Mouse (Mus musculus) limb, embryonic 13.5 days (tissue): ENCODE data around the gene Traf2. TPM values are rescaled to one million over a fixed set of nuclear protein-coding genes. Genes with fewer than 3 reads are reported as not detected.
A peak's percentile ranks its signal among the peaks of the same experiment; 100 is the strongest.
"Not testable (repeated sequence)": the region's sequence is repeated elsewhere in the genome, so short reads cannot be mapped to it uniquely, and the experiment has no call there.

Experiments
- ATAC-seq: fragments of 200-750 bp; cut with Nextera tagmentation; 2 replicates; pipeline ENCODE4 v1.8.0; 2017; ENCODE audit warnings: low read depth, moderate number of reproducible peaks, moderate TSS enrichment; ENCODE audit not compliant: low FRiP score
- H3K27ac ChIP-seq: fragments of 300-500 bp; sonication (generic); 2 replicates; pipeline ENCODE4 v1.5.1; 2015; ENCODE audit warnings: inconsistent platforms, mild to moderate bottlenecking, moderate library complexity
- H3K27me3 ChIP-seq: fragments of 300-500 bp; sonication (generic); 2 replicates; pipeline ENCODE4 v1.6.1; 2015; ENCODE audit warnings: mild to moderate bottlenecking, inconsistent platforms
- H3K36me3 ChIP-seq: fragments of 300-500 bp; sonication (generic); 2 replicates; pipeline ENCODE4 v1.6.1; 2015; ENCODE audit warnings: inconsistent platforms, mild to moderate bottlenecking, moderate library complexity
- H3K4me1 ChIP-seq: fragments of 300-500 bp; sonication (generic); 2 replicates; pipeline ENCODE4 v1.6.1; 2015; ENCODE audit warnings: inconsistent platforms
- H3K4me2 ChIP-seq: fragments of 300-500 bp; sonication (generic); replicated peaks from 2 replicates; pipeline ENCODE4 v1.6.1; 2015; ENCODE audit warnings: inconsistent platforms, mild to moderate bottlenecking, moderate library complexity
- H3K4me3 ChIP-seq: fragments of 300-500 bp; sonication (generic); 2 replicates; pipeline ENCODE4 v1.5.1; 2015; ENCODE audit warnings: moderate library complexity, mild to moderate bottlenecking, inconsistent platforms
- H3K9ac ChIP-seq: fragments of 300-500 bp; sonication (generic); 2 replicates; pipeline ENCODE4 v1.6.1; 2015; ENCODE audit warnings: mild to moderate bottlenecking, inconsistent platforms
- H3K9me3 ChIP-seq: fragments of 300-500 bp; sonication (generic); 2 replicates; pipeline ENCODE4 v1.6.1; 2016; ENCODE audit warnings: inconsistent platforms
- WGBS: fragments of 180-500 bp; shearing (Covaris S2); methylation state at CpG from one replicate; pipeline ENCODE4 v1.1.7; 2015; 5-methylcytosine and 5-hydroxymethylcytosine counted together
- polyA plus RNA-seq: library from polyadenylated mRNA; unstranded; fragments of >200 nt; fragmentation: Nextera tagmentation; extraction: Ambion mirVana; gene quantifications from 2 replicates; pipeline ENCODE4 v1.2.1, GENCODE M21; 2015

Gene Traf2
- polyA plus RNA-seq, 1 experiment from 2014 or later: 40.6 TPM

DNA sequence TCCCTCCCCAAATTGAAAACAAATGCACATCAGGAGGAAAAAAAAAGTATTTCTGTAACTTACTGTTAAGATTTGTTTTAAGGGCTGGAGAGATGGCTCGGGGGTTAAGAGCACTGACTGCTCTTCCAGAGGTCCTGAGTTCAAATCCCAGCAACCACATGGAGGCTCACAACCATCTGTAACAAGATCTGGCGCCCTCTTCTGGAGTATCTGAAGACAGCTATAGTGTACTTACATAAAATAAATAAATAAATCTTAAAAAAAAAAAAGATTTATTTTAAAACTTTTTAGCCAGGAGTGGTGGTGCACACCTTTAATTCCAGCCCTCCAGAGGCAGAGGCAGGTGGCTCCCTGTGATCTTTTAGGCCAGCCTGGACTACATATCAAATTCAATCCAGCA, 8.7 kb upstream of the Traf2 start:
- H3K9ac ChIP-seq, H3K4me3 ChIP-seq, H3K4me2 ChIP-seq, ATAC-seq, H3K9me3 ChIP-seq, H3K36me3 ChIP-seq, H3K27me3 ChIP-seq, H3K27ac ChIP-seq: not testable (repeated sequence)
- 42% methylated on average over 2 of the region's 2 CpGs for WGBS
- H3K4me1 ChIP-seq: peaks cover 22% of the 10 kb centered on the region

DNA sequence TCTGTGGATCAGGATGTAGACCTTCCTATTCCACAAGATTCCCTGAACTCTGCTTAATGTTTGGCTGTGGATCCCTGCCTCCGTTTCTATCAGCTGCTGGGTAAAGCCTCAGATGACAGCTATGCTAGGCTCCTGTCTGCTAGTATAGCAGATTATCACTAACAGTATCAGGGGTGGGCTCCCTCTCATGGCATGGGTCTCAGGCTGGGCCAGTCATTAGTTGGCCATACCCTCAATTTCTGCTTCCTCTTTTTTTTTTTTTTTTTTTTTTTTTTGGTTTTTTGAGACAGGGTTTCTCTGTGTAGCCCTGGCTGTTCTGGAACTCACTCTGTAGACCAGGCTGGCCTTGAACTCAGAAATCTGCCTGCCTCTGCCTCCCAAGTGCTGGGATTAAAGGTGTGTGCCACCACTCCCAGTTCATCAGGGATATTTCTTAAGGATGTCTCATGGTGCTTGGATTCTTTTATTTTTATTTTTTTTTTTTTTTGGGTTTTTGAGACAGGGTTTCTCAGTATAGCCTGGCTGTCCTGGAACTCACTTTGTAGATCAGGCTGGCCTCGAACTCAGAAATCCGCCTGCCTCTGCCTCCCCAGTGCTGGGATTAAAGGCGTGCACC, 6.5 kb upstream of the Traf2 start:
- H3K4me3 ChIP-seq, H3K4me1 ChIP-seq, H3K27me3 ChIP-seq, H3K4me2 ChIP-seq, H3K9me3 ChIP-seq, H3K36me3 ChIP-seq, H3K9ac ChIP-seq, H3K27ac ChIP-seq, ATAC-seq: not testable (repeated sequence)
- WGBS: 82% methylated on average over 4 of the region's 4 CpGs

DNA sequence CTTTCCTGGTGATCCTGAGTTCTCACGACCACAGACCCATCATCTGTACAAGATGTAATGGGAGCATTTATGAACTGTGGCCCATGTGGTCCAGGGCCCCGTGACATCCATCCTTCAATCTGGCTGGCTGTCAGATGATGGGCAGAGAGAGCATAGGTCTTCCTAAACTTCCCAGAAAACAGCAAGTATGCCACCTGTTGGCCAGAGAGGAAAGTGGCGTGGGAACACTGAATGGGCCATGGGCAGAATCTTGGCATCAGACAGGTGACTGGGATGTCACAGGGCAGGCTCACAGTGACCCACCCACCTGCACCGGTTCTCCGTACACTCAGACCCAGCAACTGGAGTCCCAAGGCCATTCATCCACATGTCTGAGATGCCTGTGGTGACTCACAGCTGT, 4.4 kb upstream of the Traf2 start:
- H3K9ac ChIP-seq: no peak overlapping the region
- no peaks in the 10 kb centered on the region for H3K27me3 ChIP-seq
- H3K4me1 ChIP-seq: peaks cover 4% of the 10 kb centered on the region; the same call in 1 of the 2 replicates
- H3K4me2 ChIP-seq: no peak overlapping the region
- H3K9me3 ChIP-seq: no peaks in the 10 kb centered on the region
- no peaks in the 10 kb centered on the region for H3K36me3 ChIP-seq
- no peak for ATAC-seq
- H3K4me3 ChIP-seq: no peak overlapping the region
- H3K27ac ChIP-seq: no peak overlapping the region
- WGBS: 32% methylated on average over 5 of the region's 5 CpGs

DNA sequence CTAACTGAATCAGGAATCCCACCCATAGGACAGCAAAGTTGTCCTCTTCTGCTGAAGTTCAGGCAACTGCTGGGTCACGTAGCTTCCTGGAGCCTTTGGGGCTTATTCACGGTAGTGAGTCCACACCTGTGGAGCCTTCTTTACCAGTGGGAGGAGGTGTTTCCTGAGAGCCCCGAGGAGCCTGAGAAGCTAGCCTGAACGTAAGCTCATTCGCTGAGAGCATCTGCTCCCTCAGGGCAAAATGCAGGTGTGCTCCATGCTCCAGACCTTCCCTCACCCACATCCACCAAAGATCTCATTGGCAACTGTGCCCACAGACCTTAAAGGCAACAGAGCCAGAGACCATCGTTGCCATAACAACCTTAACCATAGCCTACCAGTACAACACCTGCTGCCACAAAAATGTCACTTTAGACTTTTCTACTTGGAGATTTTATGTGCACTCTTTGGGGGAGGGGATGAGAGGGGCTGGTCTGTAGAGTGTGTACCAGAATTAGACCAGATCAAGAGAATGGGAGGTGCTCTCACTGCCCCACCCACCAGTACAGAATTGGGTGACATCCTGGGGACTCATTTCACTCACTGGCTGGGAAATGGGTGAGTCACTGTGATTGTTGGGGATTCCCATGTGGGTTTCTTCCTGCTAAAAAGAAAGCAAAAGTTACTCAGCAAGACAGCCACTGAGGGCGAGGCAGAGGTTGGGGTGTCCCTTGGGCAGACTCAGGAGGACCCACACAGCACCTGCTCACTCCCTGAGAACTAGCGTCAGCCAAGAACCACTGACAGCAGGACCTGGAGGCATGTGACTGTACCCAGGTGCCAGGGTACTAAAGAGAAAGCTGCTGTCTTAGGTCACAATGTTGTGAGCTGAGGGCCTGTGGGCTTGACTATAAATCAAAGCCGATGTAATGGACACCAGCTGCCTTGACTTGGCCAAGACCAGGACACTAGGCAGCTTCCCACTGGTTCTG, 2.6 kb upstream of the Traf2 start:
- H3K9me3 ChIP-seq: no peaks in the 10 kb centered on the region
- H3K27ac ChIP-seq: no peak overlapping the region
- ATAC-seq: no peak
- 58% methylated on average over 9 of the region's 9 CpGs for WGBS
- H3K27me3 ChIP-seq: no peaks in the 10 kb centered on the region
- H3K4me2 ChIP-seq: no peak overlapping the region
- no peak overlapping the region for H3K4me3 ChIP-seq
- H3K9ac ChIP-seq: peak overlapping the region; percentile 25; the same call in 1 of the 2 replicates
- H3K4me1 ChIP-seq: peaks cover 17% of the 10 kb centered on the region
- no peaks in the 10 kb centered on the region for H3K36me3 ChIP-seq

DNA sequence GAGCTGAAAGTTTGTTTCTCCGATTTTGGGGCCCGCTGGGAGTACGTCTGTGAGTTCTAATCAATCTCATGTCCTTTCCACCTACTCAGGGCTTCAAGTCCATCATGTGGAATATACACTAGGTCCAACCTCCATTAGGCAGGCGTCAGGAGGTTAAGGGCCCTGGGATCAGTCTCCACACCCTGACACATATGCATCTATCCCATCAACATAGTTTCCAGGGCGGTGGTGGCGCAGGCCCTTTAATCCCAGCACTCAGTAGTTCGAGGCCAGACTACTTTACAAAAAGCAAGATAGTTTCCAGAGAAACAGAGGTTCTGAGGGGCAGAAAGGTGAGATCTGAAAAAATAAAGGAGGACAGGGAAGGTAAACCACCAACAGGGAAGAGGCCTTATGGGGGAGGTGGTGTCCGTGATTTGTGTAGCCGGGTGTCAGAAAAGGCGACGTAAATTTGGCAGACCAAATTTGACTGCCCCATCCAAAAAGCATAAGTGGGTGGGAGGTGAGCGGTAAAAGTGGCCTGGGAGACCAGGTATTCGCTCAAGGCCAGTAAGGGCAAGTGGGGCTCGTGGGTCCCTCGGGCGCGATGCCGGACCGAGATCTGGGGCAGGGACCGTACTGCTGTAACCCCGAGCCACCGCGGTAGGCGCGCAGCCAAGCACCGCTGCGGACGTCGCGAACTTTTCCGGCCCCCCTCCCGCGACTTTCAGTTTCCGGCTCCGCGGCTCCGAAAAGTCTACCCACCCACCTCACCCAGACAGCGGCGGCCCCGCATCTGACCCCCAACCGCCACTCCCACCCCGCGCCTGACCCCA, 537 bp downstream of the Traf2 start:
- Histone ChIP-seq H3K27me3 (no peaks in the 10 kb centered on the region), H3K4me1 (peaks cover 21% of the 10 kb centered on the region), H3K27ac (peak overlapping the region; percentile 65; the same call in 1 of the 2 replicates), H3K9ac (peak overlapping the region; percentile 89), H3K4me3 (peak overlapping the region; percentile 75), H3K36me3 (no peaks in the 10 kb centered on the region), H3K4me2 (peak overlapping the region; percentile 85), H3K9me3 (no peaks in the 10 kb centered on the region)
- ATAC-seq: peak; percentile 75
- WGBS: 8% methylated on average over 38 of the region's 43 CpGs

DNA sequence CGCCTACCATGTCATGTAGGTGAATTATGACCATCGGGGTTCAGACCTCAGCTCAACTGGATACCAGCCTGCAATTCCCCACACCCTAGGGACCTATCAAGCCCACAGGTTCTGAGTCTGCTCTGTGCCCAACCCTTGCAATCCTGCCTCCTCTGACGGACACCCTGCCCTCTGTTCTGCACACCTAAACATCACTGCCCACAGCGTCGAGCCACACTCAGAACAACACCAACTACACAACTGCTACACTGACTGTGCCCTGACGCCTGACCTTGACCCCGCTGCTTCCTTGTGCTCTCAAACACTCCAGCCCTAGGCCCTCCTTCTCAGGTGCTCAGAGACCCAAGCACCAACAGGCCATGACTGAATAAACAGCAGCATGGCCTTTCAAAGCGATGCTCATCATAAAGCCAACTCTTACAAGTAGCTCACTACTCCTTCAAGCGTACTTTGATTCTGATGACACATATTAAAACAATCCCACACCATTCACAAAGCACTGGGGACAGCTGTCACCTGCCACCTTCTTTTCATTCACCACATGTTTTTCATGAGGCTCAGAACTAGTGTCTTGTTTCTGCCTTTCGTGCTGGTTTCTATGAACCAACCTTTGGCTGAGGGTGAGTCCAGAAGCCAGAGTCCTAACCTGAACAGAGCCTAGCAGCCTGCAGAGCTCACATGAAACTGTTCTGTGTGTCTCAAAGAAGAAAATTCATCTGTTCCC, 4.9 kb downstream of the Traf2 start:
- ATAC-seq: no peak
- Histone ChIP-seq H3K9ac (no peak overlapping the region), H3K9me3 (no peaks in the 10 kb centered on the region), H3K27me3 (no peaks in the 10 kb centered on the region), H3K4me2 (no peak overlapping the region), H3K4me3 (no peak overlapping the region), H3K27ac (no peak overlapping the region), H3K4me1 (peaks cover 17% of the 10 kb centered on the region), H3K36me3 (peaks cover 18% of the 10 kb centered on the region)
- 75% methylated on average over 10 of the region's 10 CpGs for WGBS

DNA sequence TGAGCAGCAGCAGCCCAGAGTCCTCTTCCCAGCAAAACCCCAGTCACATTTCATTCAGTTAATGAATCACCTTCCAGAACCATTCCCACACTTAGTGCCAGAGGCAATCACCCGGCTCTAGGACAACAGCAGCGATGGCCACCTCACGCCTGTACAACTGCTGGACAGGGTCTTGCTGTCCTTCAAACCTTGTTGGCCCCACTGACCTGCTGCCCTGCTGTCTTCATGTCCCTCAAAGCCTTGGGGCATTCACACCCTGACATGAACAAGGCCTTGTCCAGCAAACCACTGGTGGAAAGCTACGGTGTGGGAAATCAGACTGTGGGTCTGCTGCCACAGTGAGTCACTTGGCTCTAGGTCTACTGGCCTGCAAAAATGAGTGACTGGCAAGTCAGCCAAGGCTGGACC, 6.2 kb downstream of the Traf2 start:
- no peak overlapping the region for H3K9ac ChIP-seq
- H3K27me3 ChIP-seq: no peaks in the 10 kb centered on the region
- H3K4me2 ChIP-seq: no peak overlapping the region
- no peak overlapping the region for H3K4me3 ChIP-seq
- H3K27ac ChIP-seq: no peak overlapping the region
- 94% methylated on average over 4 of the region's 4 CpGs for WGBS
- H3K9me3 ChIP-seq: no peaks in the 10 kb centered on the region
- H3K4me1 ChIP-seq: peaks cover 11% of the 10 kb centered on the region
- ATAC-seq: no peak
- peaks cover 31% of the 10 kb centered on the region for H3K36me3 ChIP-seq

DNA sequence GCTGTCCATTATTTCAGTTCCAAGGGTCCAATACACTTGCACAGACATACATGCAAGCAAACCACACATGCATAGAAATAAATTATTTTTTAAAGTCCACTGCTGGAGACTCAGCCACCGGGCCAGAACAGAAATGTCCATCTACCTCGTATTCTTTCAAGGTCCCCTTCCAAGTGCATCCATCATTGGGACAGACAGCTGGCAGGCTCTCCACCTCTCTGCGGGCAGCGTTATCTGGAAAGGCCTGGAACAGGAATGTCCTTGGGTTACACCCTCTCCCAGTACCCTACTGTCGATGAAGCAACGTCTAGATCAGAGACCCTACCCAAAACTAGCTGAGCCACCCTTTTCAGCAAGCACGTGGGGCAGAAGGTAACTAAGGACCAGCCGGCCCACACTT, 10.2 kb downstream of the Traf2 start:
- no peak overlapping the region for H3K4me2 ChIP-seq
- no peak overlapping the region for H3K9ac ChIP-seq
- H3K9me3 ChIP-seq: no peaks in the 10 kb centered on the region
- no peak overlapping the region for H3K27ac ChIP-seq
- no peaks in the 10 kb centered on the region for H3K4me1 ChIP-seq
- H3K27me3 ChIP-seq: no peaks in the 10 kb centered on the region
- no peak for ATAC-seq
- H3K36me3 ChIP-seq: peaks cover 64% of the 10 kb centered on the region
- no peak overlapping the region for H3K4me3 ChIP-seq
- WGBS: 95% methylated on average over 8 of the region's 8 CpGs

DNA sequence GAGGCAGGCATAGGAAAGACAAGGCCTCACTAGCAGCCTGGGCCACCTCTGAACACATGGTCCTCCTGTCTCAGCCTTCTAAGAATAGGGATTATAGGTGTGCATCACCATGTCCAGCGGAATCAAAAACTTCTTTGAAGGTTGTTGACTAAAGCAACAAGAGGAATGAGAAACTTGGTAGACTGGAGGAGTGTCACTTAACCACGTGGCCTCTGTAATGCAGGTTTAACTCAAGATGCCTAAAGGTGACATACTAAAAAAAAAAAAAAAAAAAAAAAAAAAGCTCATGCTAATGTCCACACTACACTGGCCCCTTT, 11.9 kb downstream of the Traf2 start:
- H3K4me1 ChIP-seq: no peaks in the 10 kb centered on the region
- H3K27ac ChIP-seq: no peak overlapping the region
- H3K4me2 ChIP-seq: no peak overlapping the region
- WGBS: 89% methylated on average over 2 of the region's 2 CpGs
- no peak overlapping the region for H3K9ac ChIP-seq
- H3K9me3 ChIP-seq: no peaks in the 10 kb centered on the region
- ATAC-seq: no peak
- H3K36me3 ChIP-seq: peaks cover 81% of the 10 kb centered on the region
- H3K4me3 ChIP-seq: no peak overlapping the region
- H3K27me3 ChIP-seq: no peaks in the 10 kb centered on the region

DNA sequence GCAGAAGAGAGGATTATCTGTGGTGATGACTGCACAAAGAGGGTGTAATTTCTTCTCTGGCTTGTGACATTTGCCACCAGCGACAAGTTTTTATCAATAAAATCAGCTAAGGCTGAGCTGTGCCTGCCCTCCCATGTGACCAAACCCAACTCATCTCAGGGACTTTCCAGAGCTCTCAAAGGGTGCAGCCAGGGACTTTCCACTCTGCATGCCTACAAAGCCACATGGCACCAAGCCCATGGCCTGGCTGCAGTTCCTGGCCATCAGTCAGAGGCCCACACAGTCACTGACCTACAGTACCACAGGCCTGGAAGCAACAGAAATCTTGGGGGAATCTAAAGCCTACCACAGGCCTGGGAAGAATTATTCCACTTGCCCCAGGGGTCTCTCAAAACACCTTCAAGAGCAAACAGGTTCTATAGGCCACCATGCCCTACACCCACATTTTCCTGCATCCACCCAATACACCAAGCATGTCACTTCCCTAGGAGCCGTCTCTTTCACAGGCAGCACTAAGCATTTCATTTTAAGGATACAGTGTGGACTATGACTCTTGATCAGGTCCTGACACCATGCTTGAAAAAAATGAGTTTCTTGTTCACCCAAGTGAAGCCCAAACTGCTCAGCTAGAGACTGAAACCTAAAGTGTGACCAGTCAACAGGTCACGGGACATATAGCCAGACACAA, 12.4 kb downstream of the Traf2 start:
- Histone ChIP-seq H3K27ac (no peak overlapping the region), H3K9me3 (no peaks in the 10 kb centered on the region), H3K4me3 (no peak overlapping the region), H3K9ac (no peak overlapping the region), H3K36me3 (peaks cover 86% of the 10 kb centered on the region), H3K4me2 (no peak overlapping the region), H3K4me1 (no peaks in the 10 kb centered on the region), H3K27me3 (no peaks in the 10 kb centered on the region)
- 90% methylated on average over 3 of the region's 3 CpGs for WGBS
- no peak for ATAC-seq

DNA sequence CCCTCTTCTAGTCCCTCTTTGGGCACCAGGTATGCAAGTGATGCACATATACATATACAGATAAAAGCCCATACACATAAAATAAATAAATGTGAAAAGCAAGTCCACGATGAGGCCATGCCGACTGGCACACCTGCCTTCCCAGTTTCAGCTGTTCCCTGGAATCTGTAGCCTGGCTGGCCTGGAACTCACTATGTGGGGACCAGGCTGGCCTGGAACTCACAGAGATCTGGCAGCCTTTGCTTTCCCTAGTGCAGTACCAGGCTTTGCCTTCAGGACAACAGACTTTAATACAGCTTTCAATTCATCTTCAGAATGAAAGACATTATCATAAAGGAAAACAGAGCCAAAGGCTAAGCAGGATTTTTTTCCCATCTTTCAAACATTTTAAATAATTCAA, 13.0 kb downstream of the Traf2 start:
- H3K27me3 ChIP-seq: no peaks in the 10 kb centered on the region
- no peak for ATAC-seq
- H3K4me2 ChIP-seq: no peak overlapping the region
- H3K27ac ChIP-seq: no peak overlapping the region
- H3K36me3 ChIP-seq: peaks cover 90% of the 10 kb centered on the region
- H3K9me3 ChIP-seq: no peaks in the 10 kb centered on the region
- WGBS: 91% methylated on average over 2 of the region's 2 CpGs
- no peak overlapping the region for H3K9ac ChIP-seq
- no peaks in the 10 kb centered on the region for H3K4me1 ChIP-seq
- no peak overlapping the region for H3K4me3 ChIP-seq
